Mouse (Mus musculus): ENCODE results near the gene Pou2af1. TPM values are rescaled to one million over a fixed set of nuclear protein-coding genes. Genes with fewer than 3 reads are reported as not detected.

The Pou2af1 gene
- polyA plus RNA-seq, 1 experiment from 2014 or later: 0.10 TPM

GRCm38 (mm10) chr9:51213729-51214237 is 275 bp downstream of the Pou2af1 start:
- no peaks in the 10 kb centered on the region for H3K36me3 ChIP-seq (ENCODE audit: control insufficient read depth, insufficient read depth, low read length)
- H3K27me3 ChIP-seq (replicated peaks; ENCODE audit: control insufficient read depth, insufficient read depth, low read length): no peaks in the 10 kb centered on the region
- H3K4me1 ChIP-seq (ENCODE audit: control insufficient read depth, insufficient read depth, low read length): no peaks in the 10 kb centered on the region
- no peak overlapping the region for H3K27ac ChIP-seq (ENCODE audit: low read length)
- no peak overlapping the region for H3K4me3 ChIP-seq (ENCODE audit: low read length)
- no peak for ATAC-seq
- no peaks in the 10 kb centered on the region for H3K9me3 ChIP-seq (ENCODE audit: control insufficient read depth, low read length)
- H3K4me2 ChIP-seq (ENCODE audit: low read depth, low read length): no peak overlapping the region
- H3K9ac ChIP-seq (ENCODE audit: low read depth, low read length): no peak overlapping the region
- WGBS: 87% methylated on average over 6 of the region's 6 CpGs

DNA sequence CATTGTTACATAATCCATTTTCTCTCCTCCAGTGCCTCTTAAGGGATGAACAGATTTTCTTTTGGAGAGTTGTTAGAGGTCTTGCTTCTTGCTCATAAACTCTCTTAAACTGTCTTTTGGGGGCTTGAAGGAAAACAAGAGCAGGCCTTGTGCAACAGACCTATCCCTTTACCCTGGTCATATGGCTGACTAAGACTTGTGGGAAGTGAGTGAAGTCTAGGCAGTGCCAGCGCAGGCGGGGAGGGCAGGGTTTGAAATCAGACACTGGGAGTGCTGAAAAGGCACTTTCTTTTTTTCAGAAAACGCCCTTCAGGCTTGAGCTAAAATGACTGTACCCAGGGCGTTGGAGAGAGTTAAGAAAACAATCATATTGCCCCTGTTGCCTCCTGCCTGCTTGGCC is 1.8 kb downstream of the Pou2af1 start:
- Histone ChIP-seq H3K4me2 (ENCODE audit: low read depth, low read length) (no peak overlapping the region), H3K4me3 (ENCODE audit: low read length) (no peak overlapping the region), H3K27me3 (replicated peaks; ENCODE audit: control insufficient read depth, insufficient read depth, low read length) (no peaks in the 10 kb centered on the region), H3K4me1 (ENCODE audit: control insufficient read depth, insufficient read depth, low read length) (no peaks in the 10 kb centered on the region), H3K27ac (ENCODE audit: low read length) (no peak overlapping the region), H3K36me3 (ENCODE audit: control insufficient read depth, insufficient read depth, low read length) (no peaks in the 10 kb centered on the region), H3K9ac (ENCODE audit: low read depth, low read length) (no peak overlapping the region), H3K9me3 (ENCODE audit: control insufficient read depth, low read length) (no peaks in the 10 kb centered on the region)
- no peak for ATAC-seq
- 61% methylated on average over 4 of the region's 4 CpGs for WGBS

DNA sequence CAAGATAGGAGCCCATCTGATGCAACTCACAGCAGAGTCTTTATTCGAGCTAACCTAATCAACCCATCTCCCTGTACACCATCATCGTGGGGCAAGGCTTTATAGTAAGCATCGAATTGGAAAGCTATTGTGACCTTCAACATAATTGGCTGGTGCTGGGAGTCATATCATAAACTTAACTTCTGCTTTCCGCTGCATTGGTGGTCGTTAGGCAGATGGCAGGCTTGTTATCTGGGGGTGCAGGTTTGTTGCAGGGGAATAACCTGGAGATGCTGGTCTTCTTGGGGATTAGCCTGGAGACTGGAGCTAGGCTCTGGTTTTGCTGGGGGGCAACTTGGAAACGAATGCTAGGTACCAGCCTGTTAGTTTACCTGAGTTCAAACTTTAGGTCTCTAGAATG is 2.4 kb downstream of the Pou2af1 start:
- WGBS: 85% methylated on average over 6 of the region's 6 CpGs
- H3K4me3 ChIP-seq (ENCODE audit: low read length): no peak overlapping the region
- no peaks in the 10 kb centered on the region for H3K4me1 ChIP-seq (ENCODE audit: control insufficient read depth, insufficient read depth, low read length)
- no peak overlapping the region for H3K4me2 ChIP-seq (ENCODE audit: low read depth, low read length)
- no peak overlapping the region for H3K27ac ChIP-seq (ENCODE audit: low read length)
- H3K27me3 ChIP-seq (replicated peaks; ENCODE audit: control insufficient read depth, insufficient read depth, low read length): no peaks in the 10 kb centered on the region
- no peak for ATAC-seq
- no peaks in the 10 kb centered on the region for H3K36me3 ChIP-seq (ENCODE audit: control insufficient read depth, insufficient read depth, low read length)
- H3K9me3 ChIP-seq (ENCODE audit: control insufficient read depth, low read length): no peaks in the 10 kb centered on the region
- H3K9ac ChIP-seq (ENCODE audit: low read depth, low read length): no peak overlapping the region

DNA sequence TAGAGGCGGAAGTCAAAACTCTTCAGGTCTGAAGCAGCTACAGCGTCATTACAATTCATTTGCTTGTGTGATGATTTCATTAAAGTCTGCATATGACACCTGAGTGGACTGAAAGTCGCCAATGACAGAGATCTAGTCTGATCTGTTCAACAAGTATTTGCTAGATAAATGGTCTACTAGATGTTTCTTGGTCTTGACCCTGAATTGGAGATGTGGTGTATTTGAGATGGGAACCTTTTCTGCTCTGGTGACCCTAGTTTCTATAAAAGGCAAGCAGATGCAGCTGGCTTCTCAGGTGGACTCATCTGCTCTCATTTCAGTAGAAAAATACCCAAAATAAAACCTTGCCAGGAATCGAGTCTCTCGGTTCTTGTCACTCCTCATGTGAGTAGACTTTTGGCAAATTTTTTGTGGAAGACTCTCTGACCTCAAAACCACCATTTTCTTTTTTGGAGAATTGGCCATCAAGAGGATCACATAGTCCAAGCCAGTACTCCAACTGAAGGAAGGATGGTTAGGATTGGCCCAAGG is 12.2 kb downstream of the Pou2af1 start:
- ATAC-seq: no peak

DNA sequence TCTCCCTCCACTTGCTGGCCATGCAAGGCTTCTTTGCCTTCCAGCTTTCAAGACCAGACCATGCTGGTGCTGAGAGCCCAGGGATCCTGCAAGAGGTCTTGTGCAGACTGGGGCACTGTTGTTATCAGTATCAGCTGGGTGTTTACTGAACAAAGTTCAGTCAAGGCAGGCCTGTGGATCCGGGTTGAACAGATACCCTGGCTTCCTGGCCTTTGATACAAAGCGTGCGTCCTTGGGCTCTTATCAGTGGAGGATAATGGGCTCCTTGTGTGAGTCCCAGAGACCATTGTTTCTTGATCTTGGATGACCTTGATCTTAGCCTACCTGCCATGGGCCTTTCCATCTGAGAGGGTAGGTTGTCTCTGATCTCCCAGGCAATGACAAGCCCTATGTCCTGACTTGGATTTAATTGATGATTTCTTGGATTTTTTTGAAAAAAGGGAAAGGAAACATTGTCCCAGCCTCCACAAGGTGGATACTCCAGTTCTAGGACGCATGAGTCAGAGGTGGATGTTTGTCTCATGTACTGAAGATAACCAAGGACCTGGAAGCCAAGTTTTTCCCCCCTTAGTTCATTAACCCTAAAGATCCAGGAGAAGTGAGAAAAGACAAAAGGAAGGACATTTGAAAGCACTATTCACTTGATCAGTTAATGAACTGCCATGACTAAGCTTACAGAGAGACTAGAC is 17.3 kb downstream of the Pou2af1 start:
- H3K9ac ChIP-seq (ENCODE audit: low read depth, low read length): no peak overlapping the region
- H3K27me3 ChIP-seq (replicated peaks; ENCODE audit: control insufficient read depth, insufficient read depth, low read length): no peaks in the 10 kb centered on the region
- no peak overlapping the region for H3K4me2 ChIP-seq (ENCODE audit: low read depth, low read length)
- H3K36me3 ChIP-seq (ENCODE audit: control insufficient read depth, insufficient read depth, low read length): no peaks in the 10 kb centered on the region
- H3K9me3 ChIP-seq (ENCODE audit: control insufficient read depth, low read length): no peaks in the 10 kb centered on the region
- 55% methylated on average over 4 of the region's 4 CpGs for WGBS
- H3K27ac ChIP-seq (ENCODE audit: low read length): no peak overlapping the region
- H3K4me1 ChIP-seq (ENCODE audit: control insufficient read depth, insufficient read depth, low read length): no peaks in the 10 kb centered on the region
- peak; percentile 98 for ATAC-seq
- no peak overlapping the region for H3K4me3 ChIP-seq (ENCODE audit: low read length)

More for the DNA sequence above, 12.2 kb downstream of the Pou2af1 start:
- no peak overlapping the region for H3K4me2 ChIP-seq (ENCODE audit: low read depth, low read length)
- H3K27ac ChIP-seq (ENCODE audit: low read length): no peak overlapping the region
- H3K36me3 ChIP-seq (ENCODE audit: control insufficient read depth, insufficient read depth, low read length): no peaks in the 10 kb centered on the region
- H3K27me3 ChIP-seq (replicated peaks; ENCODE audit: control insufficient read depth, insufficient read depth, low read length): no peaks in the 10 kb centered on the region
- H3K9me3 ChIP-seq (ENCODE audit: control insufficient read depth, low read length): no peaks in the 10 kb centered on the region
- no peaks in the 10 kb centered on the region for H3K4me1 ChIP-seq (ENCODE audit: control insufficient read depth, insufficient read depth, low read length)
- WGBS: 86% methylated on average over 5 of the region's 5 CpGs
- no peak overlapping the region for H3K4me3 ChIP-seq (ENCODE audit: low read length)
- H3K9ac ChIP-seq (ENCODE audit: low read depth, low read length): no peak overlapping the region

GRCm38 (mm10) chr9:51232163-51232562 is 18.7 kb downstream of the Pou2af1 start:
- Histone ChIP-seq H3K27ac (ENCODE audit: low read length) (no peak overlapping the region), H3K4me1 (ENCODE audit: control insufficient read depth, insufficient read depth, low read length) (no peaks in the 10 kb centered on the region), H3K27me3 (replicated peaks; ENCODE audit: control insufficient read depth, insufficient read depth, low read length) (no peaks in the 10 kb centered on the region), H3K36me3 (ENCODE audit: control insufficient read depth, insufficient read depth, low read length) (no peaks in the 10 kb centered on the region), H3K4me2 (ENCODE audit: low read depth, low read length) (no peak overlapping the region), H3K9ac (ENCODE audit: low read depth, low read length) (no peak overlapping the region), H3K4me3 (ENCODE audit: low read length) (no peak overlapping the region), H3K9me3 (ENCODE audit: control insufficient read depth, low read length) (no peaks in the 10 kb centered on the region)
- ATAC-seq: no peak
- WGBS: 97% methylated on average over 8 of the region's 8 CpGs

DNA sequence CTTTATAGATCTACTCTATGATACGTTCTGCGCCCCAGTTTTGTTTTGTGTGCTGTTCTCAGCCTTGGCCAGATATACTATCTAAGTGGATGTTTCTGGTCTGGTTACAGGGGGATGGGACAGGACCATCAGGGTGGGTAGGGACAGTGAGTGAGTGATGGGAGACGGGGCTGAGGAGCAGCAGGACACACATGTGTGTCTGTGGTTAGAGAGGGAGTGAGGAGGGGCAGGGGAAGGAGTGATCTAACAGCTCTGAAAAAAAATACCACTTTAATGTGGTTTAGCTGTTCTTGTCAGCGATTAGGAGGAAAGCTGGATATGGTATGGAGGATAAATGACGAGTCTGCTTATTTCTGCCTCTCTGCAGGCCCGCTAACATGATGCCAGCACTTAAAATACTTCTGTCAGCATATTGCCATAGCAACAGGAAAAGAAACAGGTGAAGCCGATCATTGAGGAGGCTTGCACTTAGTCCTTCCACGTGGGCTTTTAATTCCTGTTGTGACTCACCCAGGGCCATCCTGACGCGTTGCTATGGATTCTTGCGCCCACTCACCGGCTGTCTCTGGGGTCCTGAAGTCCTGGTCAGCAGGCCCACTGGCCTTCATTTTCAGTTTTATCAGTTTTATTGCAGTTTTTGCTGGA is 25.4 kb downstream of the Pou2af1 start:
- H3K4me2 ChIP-seq (ENCODE audit: low read depth, low read length): no peak overlapping the region
- no peaks in the 10 kb centered on the region for H3K27me3 ChIP-seq (replicated peaks; ENCODE audit: control insufficient read depth, insufficient read depth, low read length)
- H3K9ac ChIP-seq (ENCODE audit: low read depth, low read length): no peak overlapping the region
- H3K4me3 ChIP-seq (ENCODE audit: low read length): no peak overlapping the region
- H3K27ac ChIP-seq (ENCODE audit: low read length): no peak overlapping the region
- no peaks in the 10 kb centered on the region for H3K4me1 ChIP-seq (ENCODE audit: control insufficient read depth, insufficient read depth, low read length)
- no peak for ATAC-seq
- no peaks in the 10 kb centered on the region for H3K36me3 ChIP-seq (ENCODE audit: control insufficient read depth, insufficient read depth, low read length)
- WGBS: 46% methylated on average over 12 of the region's 12 CpGs
- no peaks in the 10 kb centered on the region for H3K9me3 ChIP-seq (ENCODE audit: control insufficient read depth, low read length)

GRCm38 (mm10) chr9:51256780-51257502 is 43.4 kb downstream of the Pou2af1 start:
- Histone ChIP-seq H3K9ac (ENCODE audit: low read depth, low read length) (no peak overlapping the region), H3K4me1 (ENCODE audit: control insufficient read depth, insufficient read depth, low read length) (0 out of 2 replicates have a peak, but pooled peaks cover 2% of the 10 kb centered on the region), H3K36me3 (ENCODE audit: control insufficient read depth, insufficient read depth, low read length) (no peaks in the 10 kb centered on the region), H3K4me3 (ENCODE audit: low read length) (no peak overlapping the region), H3K9me3 (ENCODE audit: control insufficient read depth, low read length) (no peaks in the 10 kb centered on the region), H3K27me3 (replicated peaks; ENCODE audit: control insufficient read depth, insufficient read depth, low read length) (no peaks in the 10 kb centered on the region), H3K4me2 (ENCODE audit: low read depth, low read length) (no peak overlapping the region), H3K27ac (ENCODE audit: low read length) (no peak overlapping the region)
- peak; percentile 69 for ATAC-seq
- WGBS: 59% methylated on average over 4 of the region's 4 CpGs

DNA sequence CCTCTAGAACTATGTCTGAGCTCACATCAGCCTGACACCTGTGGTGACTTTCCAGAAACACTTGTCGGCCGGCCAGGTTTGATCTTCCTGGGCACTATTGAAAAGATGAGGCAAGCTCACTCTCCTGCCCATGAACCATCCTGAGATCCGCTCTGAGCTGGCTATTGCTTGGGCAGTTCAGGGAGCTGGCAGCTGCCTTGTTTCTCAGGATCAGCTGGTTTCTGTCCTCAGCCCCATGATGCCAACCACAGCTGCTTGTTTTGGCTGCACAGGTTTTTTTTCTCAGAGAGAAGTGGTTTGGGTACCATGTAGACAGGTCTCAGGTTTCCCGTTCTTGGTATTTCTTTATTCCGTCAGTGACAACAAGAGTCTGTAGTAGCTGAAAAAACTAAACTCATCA is 44.9 kb downstream of the Pou2af1 start:
- Histone ChIP-seq H3K9me3 (ENCODE audit: control insufficient read depth, low read length) (no peaks in the 10 kb centered on the region), H3K9ac (ENCODE audit: low read depth, low read length) (no peak overlapping the region), H3K4me3 (ENCODE audit: low read length) (no peak overlapping the region), H3K27ac (ENCODE audit: low read length) (no peak overlapping the region), H3K27me3 (replicated peaks; ENCODE audit: control insufficient read depth, insufficient read depth, low read length) (no peaks in the 10 kb centered on the region; the same call in 1 of the 2 replicates), H3K4me2 (ENCODE audit: low read depth, low read length) (no peak overlapping the region), H3K36me3 (ENCODE audit: control insufficient read depth, insufficient read depth, low read length) (no peaks in the 10 kb centered on the region), H3K4me1 (ENCODE audit: control insufficient read depth, insufficient read depth, low read length) (0 out of 2 replicates have a peak, but pooled peaks cover 2% of the 10 kb centered on the region)
- WGBS: 91% methylated on average over 5 of the region's 5 CpGs
- ATAC-seq: no peak
